Mouse (Mus musculus) heart, postnatal 0 days (tissue): ENCODE data around the gene Rpl12.

Source experiments
- CTCF ChIP-seq: IDR thresholded peaks from 2 replicates; pipeline ENCODE4 v1.5.1; 2016; ENCODE audit warnings: antibody characterized with exemption, control low read depth, low read depth
- EP300 ChIP-seq: IDR thresholded peaks from 2 replicates; pipeline ENCODE4 v1.6.1; 2016; ENCODE audit warnings: antibody characterized with exemption, low read depth

DNA sequence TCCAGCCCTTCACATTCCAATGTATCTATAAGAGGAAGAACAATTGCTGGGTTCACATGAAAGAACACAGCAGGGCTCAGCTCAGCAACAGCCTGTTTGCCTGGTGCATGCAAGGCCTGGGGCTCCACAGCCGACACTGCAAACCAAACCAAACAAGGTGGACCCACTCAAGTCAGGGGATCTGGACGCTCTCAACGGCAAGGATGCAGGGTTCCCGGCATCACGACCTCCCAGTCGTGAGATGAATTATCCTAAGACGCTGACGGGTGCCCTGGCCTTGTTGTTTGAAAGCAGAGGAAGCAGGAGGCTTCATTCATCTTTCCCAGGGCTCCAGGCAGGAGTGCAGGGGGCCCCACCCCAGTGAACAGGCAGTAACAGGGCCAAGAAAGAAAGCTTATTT lies 24.5 kb downstream of the Rpl12 start:
- no peak for TF ChIP-seq EP300
- no peak for TF ChIP-seq CTCF
